Mouse (Mus musculus) limb, embryonic 14.5 days (tissue): ENCODE results near the gene Tst. TPM values are rescaled to one million over a fixed set of nuclear protein-coding genes. Genes with fewer than 3 reads are reported as not detected.
A peak's percentile ranks its signal among the peaks of the same experiment; 100 is the strongest.

Experiments
- ATAC-seq: fragments of 200-750 bp; cut with Nextera tagmentation; 2 replicates; pipeline ENCODE4 v1.8.0; 2017; ENCODE audit warnings: low read depth, moderate number of reproducible peaks, moderate TSS enrichment; ENCODE audit not compliant: low FRiP score
- DNase-seq: peaks from one replicate; pipeline ENCODE4 v3.0.0-alpha.2; 2015; ENCODE audit warnings: low spot score
- H3K27ac ChIP-seq: fragments of 300-500 bp; sonication (generic); replicated peaks from 2 replicates; pipeline ENCODE4 v1.5.1; 2014; ENCODE audit warnings: low read depth, mild to moderate bottlenecking, low read length, moderate library complexity, mixed read lengths
- H3K27me3 ChIP-seq: fragments of 300-500 bp; sonication (generic); 2 replicates; pipeline ENCODE4 v1.6.1; 2014; ENCODE audit warnings: low read length, mixed read lengths; ENCODE audit not compliant: control insufficient read depth, insufficient read depth
- H3K36me3 ChIP-seq: fragments of 300-500 bp; sonication (generic); 2 replicates; pipeline ENCODE4 v1.6.1; 2014; ENCODE audit warnings: mild to moderate bottlenecking, low read length, moderate library complexity, mixed read lengths; ENCODE audit not compliant: control insufficient read depth, insufficient read depth
- H3K4me1 ChIP-seq: fragments of 300-500 bp; sonication (generic); 2 replicates; pipeline ENCODE4 v1.6.1; 2014; ENCODE audit warnings: antibody characterized with exemption, low read length, mixed read lengths; ENCODE audit not compliant: control insufficient read depth, insufficient read depth
- H3K4me2 ChIP-seq: fragments of 300-500 bp; sonication (generic); replicated peaks from 2 replicates; pipeline ENCODE4 v1.6.1; 2014; ENCODE audit warnings: low read depth, mild to moderate bottlenecking, low read length, moderate library complexity; ENCODE audit not compliant: severe bottlenecking
- H3K4me3 ChIP-seq: fragments of 300-500 bp; sonication (generic); replicated peaks from 2 replicates; pipeline ENCODE4 v1.5.1; 2014; ENCODE audit warnings: low read length
- H3K9ac ChIP-seq: fragments of 300-500 bp; sonication (generic); 2 replicates; pipeline ENCODE4 v1.6.1; 2014; ENCODE audit warnings: mild to moderate bottlenecking, low read depth, low read length, moderate library complexity; ENCODE audit not compliant: severe bottlenecking
- H3K9me3 ChIP-seq: fragments of 300-500 bp; sonication (generic); 2 replicates; pipeline ENCODE4 v1.6.1; 2016; ENCODE audit warnings: low read length; ENCODE audit not compliant: control insufficient read depth
- POLR2A ChIP-seq: fragments of 200-500 bp; IDR thresholded peaks from 2 replicates; pipeline ENCODE4 v1.8.0; 2012; ENCODE audit warnings: inconsistent platforms, mild to moderate bottlenecking, moderate library complexity, borderline replicate concordance; ENCODE audit not compliant: insufficient read depth, insufficient read length; ENCODE audit errors: extremely low read depth
- WGBS: fragments of 180-500 bp; shearing (Covaris S2); extraction: QIAGEN DNeasy Blood & Tissue Kit; methylation state at CpG from one replicate; pipeline ENCODE4 v1.1.7; 2014; 5-methylcytosine and 5-hydroxymethylcytosine counted together
- polyA plus RNA-seq, 2 experiments: library from polyadenylated mRNA; depleted of rRNA in 1 of 2; stranded (reverse) in 1 of 2; unstranded in 1 of 2; fragments of >200 nt; fragmentation: Nextera tagmentation in 1 of 2; extraction: Ambion mirVana in 1 of 2; gene quantifications; 2 replicates each; pipeline versions ENCODE4 v1.2.1 to v1.2.3; 2012 to 2014

The Tst gene
- polyA plus RNA-seq, 2 experiments: 8.3 to 12.8 TPM

GRCm38 (mm10) chr15:78403301-78403741, 2.4 kb downstream of the Tst start:
- no peak overlapping the region for H3K4me2 ChIP-seq
- no peak overlapping the region for H3K4me3 ChIP-seq
- no peaks in the 10 kb centered on the region for H3K36me3 ChIP-seq
- WGBS: 46% methylated on average over 3 of the region's 3 CpGs
- DNase-seq (no peak), ATAC-seq (no peak)
- H3K27ac ChIP-seq: no peak overlapping the region
- H3K27me3 ChIP-seq: no peaks in the 10 kb centered on the region; the same call in 1 of the 2 replicates
- peaks cover 19% of the 10 kb centered on the region for H3K4me1 ChIP-seq
- H3K9ac ChIP-seq: no peak overlapping the region
- no peak for TF ChIP-seq POLR2A
- H3K9me3 ChIP-seq: no peaks in the 10 kb centered on the region

- Histone ChIP-seq H3K27ac (no peak overlapping the region), H3K9me3 (no peaks in the 10 kb centered on the region), H3K36me3 (no peaks in the 10 kb centered on the region), H3K4me2 (no peak overlapping the region), H3K4me1 (peaks cover 19% of the 10 kb centered on the region), H3K27me3 (no peaks in the 10 kb centered on the region), H3K4me3 (no peak overlapping the region), H3K9ac (no peak overlapping the region)
- ATAC-seq: no peak
- TF ChIP-seq POLR2A: no peak
- WGBS: 74% methylated on average over 7 of the region's 7 CpGs
- no peak for DNase-seq
Observed at GRCm38 (mm10) chr15:78402423-78402822, 3.3 kb downstream of the Tst start.

GRCm38 (mm10) chr15:78401921-78402320, 3.8 kb downstream of the Tst start:
- no peak overlapping the region for H3K27ac ChIP-seq
- TF ChIP-seq POLR2A: no peak
- 55% methylated on average over 4 of the region's 4 CpGs for WGBS
- peaks cover 15% of the 10 kb centered on the region; the same call in 1 of the 2 replicates for H3K4me1 ChIP-seq
- no peaks in the 10 kb centered on the region for H3K9me3 ChIP-seq
- H3K9ac ChIP-seq: no peak overlapping the region
- ATAC-seq: no peak
- no peak for DNase-seq
- H3K4me3 ChIP-seq: no peak overlapping the region
- no peak overlapping the region for H3K4me2 ChIP-seq
- H3K36me3 ChIP-seq: no peaks in the 10 kb centered on the region
- no peaks in the 10 kb centered on the region for H3K27me3 ChIP-seq

GRCm38 (mm10) chr15:78401345-78401744, 4.4 kb downstream of the Tst start:
- no peaks in the 10 kb centered on the region for H3K9me3 ChIP-seq
- DNase-seq: peak; percentile 10
- H3K27ac ChIP-seq: no peak overlapping the region
- 77% methylated on average over 6 of the region's 6 CpGs for WGBS
- no peaks in the 10 kb centered on the region for H3K27me3 ChIP-seq
- no peak for ATAC-seq
- no peaks in the 10 kb centered on the region for H3K36me3 ChIP-seq
- H3K4me2 ChIP-seq: no peak overlapping the region
- H3K4me1 ChIP-seq: peaks cover 15% of the 10 kb centered on the region; the same call in 1 of the 2 replicates
- no peak overlapping the region for H3K4me3 ChIP-seq
- H3K9ac ChIP-seq: no peak overlapping the region
- TF ChIP-seq POLR2A: no peak

- H3K4me1 ChIP-seq: no peaks in the 10 kb centered on the region
- 86% methylated on average over 8 of the region's 8 CpGs for WGBS
- H3K27ac ChIP-seq: no peak within 1 kb of the TSS
- H3K9me3 ChIP-seq: no peaks in the 10 kb centered on the region
- no peak within 1 kb of the TSS for H3K4me2 ChIP-seq
- DNase-seq (no peak), ATAC-seq (no peak)
- no peaks in the 10 kb centered on the region for H3K27me3 ChIP-seq
- no peak for TF ChIP-seq POLR2A
- H3K9ac ChIP-seq: no peak within 1 kb of the TSS
- H3K4me3 ChIP-seq: no peak within 1 kb of the TSS
- no peaks in the 10 kb centered on the region for H3K36me3 ChIP-seq
Observed at GRCm38 (mm10) chr15:78395478-78395962, 10.2 kb downstream of the Tst start, which contains the start of gene Tex33. Gene Tex33 (minus strand): TSS chr15:78395912.
